ENCODE assay signal across 21 mouse cellular contexts in the genomic region with DNA sequence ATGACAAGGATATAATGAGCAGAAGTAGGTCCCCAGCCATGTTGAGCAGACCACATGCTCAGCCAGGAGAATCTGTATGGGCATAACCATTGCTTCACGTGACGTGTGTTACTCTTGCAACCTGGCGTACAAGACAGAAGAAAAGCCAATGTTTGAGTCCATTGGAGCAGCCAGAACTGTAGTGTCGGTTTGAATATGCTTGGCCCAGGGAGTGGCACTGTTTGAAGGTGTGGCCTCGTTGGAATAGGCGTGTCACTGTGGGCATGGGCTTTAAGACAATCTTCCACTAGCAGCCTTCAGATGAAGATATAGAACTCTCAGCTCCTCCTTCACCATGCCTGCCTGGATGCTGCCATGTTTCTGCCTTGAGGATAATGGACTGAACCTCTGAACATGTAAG. TPM values are rescaled to one million over a fixed set of nuclear protein-coding genes. Genes with fewer than 3 reads are reported as not detected.
DNase-seq lines count a peak whose midpoint lies in the region; ATAC-seq and TF ChIP-seq lines count a peak whose summit lies in the region.
"Had no signal": no experiment of that assay in that cellular context is flagged by ENCODE, and none has a peak within 500 bp of the region (broad histone marks: within the 10 kb centered on the region; RNA-seq: fewer than 3 reads in every experiment).

No protein-coding gene starts in this region.

- peak; percentile 18 for DNase-seq in forebrain, embryonic 11.5 days (ENCODE audit: low spot score)
- DNase-seq in intestine, embryonic 14.5 days (ENCODE audit: low spot score) = peak; percentile 45
- DNase-seq in liver, embryonic 14.5 days (ENCODE audit: low read depth in 3 of 3, low spot score in 3 of 3) = peak in 1 of 3 experiments; percentile 55
- DNase-seq in right cerebral cortex, postnatal 36 days (ENCODE audit: low spot score in 2 of 2) = no peak
- no peak for DNase-seq in lung, postnatal 14 days
- DNase-seq: adrenal gland, adult 8-10 months; adrenal gland, postnatal 25 days; cerebellum, adult 11-12 months; cerebellum, adult 9-10 months; cerebellum, postnatal 14 days; gastrocnemius, postnatal 10 days; gastrocnemius, postnatal 36 days had no signal

- TF ChIP-seq EP300 in liver, embryonic 14.5 days (IDR thresholded peaks at IDR 0.05; ENCODE audit: low read depth) = peak; percentile 24; the same call in 1 of the 2 replicates

- no peaks in the 10 kb centered on the region for H3K36me3 ChIP-seq in forebrain, embryonic 11.5 days (ENCODE audit: control insufficient read depth, insufficient read depth, low read length)
- no peaks in the 10 kb centered on the region for H3K36me3 ChIP-seq in forebrain, embryonic 15.5 days
- no peaks in the 10 kb centered on the region for H3K36me3 ChIP-seq in intestine, embryonic 14.5 days (ENCODE audit: control insufficient read depth, insufficient read depth, low read length)
- no peaks in the 10 kb centered on the region for H3K36me3 ChIP-seq in intestine, postnatal 0 days (ENCODE audit: control insufficient read depth, insufficient read depth)
- no peaks in the 10 kb centered on the region for H3K36me3 ChIP-seq in liver, embryonic 14.5 days (replicated peaks; ENCODE audit: control insufficient read depth, insufficient read depth, low read depth)
- H3K36me3 ChIP-seq: forebrain, embryonic 12.5 days; hindbrain, embryonic 12.5 days; hindbrain, embryonic 15.5 days had no signal

- no peak overlapping the region for H3K4me2 ChIP-seq in forebrain, embryonic 11.5 days (ENCODE audit: low read depth, low read length, severe bottlenecking)
- no peak overlapping the region for H3K4me2 ChIP-seq in forebrain, embryonic 15.5 days (replicated peaks)
- no peak overlapping the region for H3K4me2 ChIP-seq in intestine, embryonic 14.5 days (ENCODE audit: low read length)
- H3K4me2 ChIP-seq in intestine, postnatal 0 days (replicated peaks; ENCODE audit: low read depth) = no peak overlapping the region
- H3K4me2 ChIP-seq in liver, embryonic 14.5 days (ENCODE audit: low read depth) = no peak overlapping the region
- H3K4me2 ChIP-seq: forebrain, embryonic 12.5 days; heart, embryonic 11.5 days; hindbrain, embryonic 12.5 days; hindbrain, embryonic 15.5 days had no signal

- TF ChIP-seq CTCF in intestine, postnatal 0 days (IDR thresholded peaks at IDR 0.05; ENCODE audit: low read depth) = no peak
- no peak for TF ChIP-seq CTCF in liver, embryonic 14.5 days (IDR thresholded peaks at IDR 0.05; ENCODE audit: low read depth)

- H3K4me3 ChIP-seq in forebrain, embryonic 11.5 days (ENCODE audit: low read depth, low read length) = no peak overlapping the region
- no peak overlapping the region for H3K4me3 ChIP-seq in forebrain, embryonic 15.5 days
- no peak overlapping the region for H3K4me3 ChIP-seq in intestine, embryonic 14.5 days (ENCODE audit: low read depth, low read length)
- no peak overlapping the region for H3K4me3 ChIP-seq in intestine, postnatal 0 days (ENCODE audit: low read depth, low read length)
- no peak overlapping the region for H3K4me3 ChIP-seq in liver, embryonic 14.5 days (ENCODE audit: insufficient read depth in 1 of 2, low read depth in 2 of 2, low read length in 2 of 2)
- H3K4me3 ChIP-seq: forebrain, embryonic 12.5 days; hindbrain, embryonic 12.5 days; hindbrain, embryonic 15.5 days had no signal

- H3K27me3 ChIP-seq in forebrain, embryonic 11.5 days (ENCODE audit: control insufficient read depth, insufficient read depth, low read length) = no peaks in the 10 kb centered on the region; the same call in 1 of the 2 replicates
- no peaks in the 10 kb centered on the region for H3K27me3 ChIP-seq in forebrain, embryonic 15.5 days
- no peaks in the 10 kb centered on the region for H3K27me3 ChIP-seq in intestine, embryonic 14.5 days (replicated peaks; ENCODE audit: control insufficient read depth, insufficient read depth, low read length)
- no peaks in the 10 kb centered on the region for H3K27me3 ChIP-seq in intestine, postnatal 0 days (replicated peaks; ENCODE audit: control insufficient read depth, insufficient read depth, low read length)
- no peaks in the 10 kb centered on the region; the same call in 1 of the 2 replicates for H3K27me3 ChIP-seq in liver, embryonic 14.5 days (ENCODE audit: control insufficient read depth, insufficient read depth, low read length)
- H3K27me3 ChIP-seq: hindbrain, embryonic 12.5 days; hindbrain, embryonic 15.5 days had no signal

- 90% methylated on average over 6 of the region's 6 CpGs for WGBS in forebrain, embryonic 11.5 days
- WGBS in forebrain, embryonic 15.5 days = 90% methylated on average over 6 of the region's 6 CpGs
- WGBS in intestine, embryonic 14.5 days = 85% methylated on average over 6 of the region's 6 CpGs
- 83% methylated on average over 6 of the region's 6 CpGs for WGBS in intestine, postnatal 0 days
- WGBS in liver, embryonic 14.5 days (ENCODE audit: insufficient replicate concordance) = 54% methylated on average over 6 of the region's 6 CpGs

- no peaks in the 10 kb centered on the region for H3K9me3 ChIP-seq in forebrain, embryonic 11.5 days (ENCODE audit: control insufficient read depth, low read length)
- no peaks in the 10 kb centered on the region for H3K9me3 ChIP-seq in forebrain, embryonic 15.5 days
- H3K9me3 ChIP-seq in intestine, embryonic 14.5 days (ENCODE audit: control insufficient read depth, low read length) = no peaks in the 10 kb centered on the region
- no peaks in the 10 kb centered on the region for H3K9me3 ChIP-seq in intestine, postnatal 0 days (ENCODE audit: control insufficient read depth)
- no peaks in the 10 kb centered on the region for H3K9me3 ChIP-seq in liver, embryonic 14.5 days (ENCODE audit: control insufficient read depth, low read length)
- H3K9me3 ChIP-seq: forebrain, embryonic 12.5 days; hindbrain, embryonic 12.5 days; hindbrain, embryonic 15.5 days had no signal

- peaks cover 3% of the 10 kb centered on the region for H3K4me1 ChIP-seq in forebrain, embryonic 11.5 days (replicated peaks; ENCODE audit: control insufficient read depth, insufficient read depth, low read length)
- peaks cover 10% of the 10 kb centered on the region for H3K4me1 ChIP-seq in forebrain, embryonic 15.5 days
- H3K4me1 ChIP-seq in intestine, embryonic 14.5 days (replicated peaks; ENCODE audit: control insufficient read depth, insufficient read depth, low read length) = peaks cover 8% of the 10 kb centered on the region
- H3K4me1 ChIP-seq in intestine, postnatal 0 days (replicated peaks; ENCODE audit: control insufficient read depth, insufficient read depth, low read length) = no peaks in the 10 kb centered on the region; the same call in 1 of the 2 replicates
- H3K4me1 ChIP-seq in liver, embryonic 14.5 days (replicated peaks; ENCODE audit: control insufficient read depth in 2 of 2, insufficient read depth in 2 of 2, low read length in 1 of 2) = peaks cover 12 to 22% of the 10 kb centered on the region in 2 experiments

- no peak for ATAC-seq in forebrain, embryonic 11.5 days (replicated peaks; ENCODE audit: low FRiP score)
- ATAC-seq in forebrain, embryonic 15.5 days (replicated peaks) = no peak
- no peak for ATAC-seq in intestine, embryonic 14.5 days (replicated peaks; ENCODE audit: low FRiP score, low TSS enrichment, low read depth)
- ATAC-seq in intestine, postnatal 0 days = no peak
- ATAC-seq in erythroid progenitor cell, adult 5-6 weeks (replicated peaks; ENCODE audit: low FRiP score, poor library complexity, severe bottlenecking) = 0 out of 2 replicates have a peak, but pooled peaks have one; percentile 37
- ATAC-seq in liver, embryonic 14.5 days (ENCODE audit: insufficient read depth) = no peak
- ATAC-seq: activated CD4-positive, CD25-positive, alpha-beta regulatory T cell, adult 4 months; forebrain, embryonic 16.5 days had no signal

- no peak overlapping the region for H3K9ac ChIP-seq in forebrain, embryonic 11.5 days (ENCODE audit: low read length)
- no peak overlapping the region for H3K9ac ChIP-seq in forebrain, embryonic 15.5 days (replicated peaks)
- H3K9ac ChIP-seq in intestine, embryonic 14.5 days (ENCODE audit: low read length) = no peak overlapping the region
- no peak overlapping the region for H3K9ac ChIP-seq in intestine, postnatal 0 days (ENCODE audit: low read depth, low read length)
- no peak overlapping the region for H3K9ac ChIP-seq in liver, embryonic 14.5 days (replicated peaks)
- H3K9ac ChIP-seq: forebrain, embryonic 12.5 days; hindbrain, embryonic 12.5 days; hindbrain, embryonic 15.5 days had no signal

- no peak overlapping the region for H3K27ac ChIP-seq in forebrain, embryonic 11.5 days (ENCODE audit: low read depth, low read length)
- H3K27ac ChIP-seq in forebrain, embryonic 15.5 days (replicated peaks) = no peak overlapping the region
- no peak overlapping the region for H3K27ac ChIP-seq in intestine, embryonic 14.5 days (ENCODE audit: low read depth)
- no peak overlapping the region for H3K27ac ChIP-seq in intestine, postnatal 0 days (ENCODE audit: low read depth, low read length)
- H3K27ac ChIP-seq in liver, embryonic 14.5 days = no peak overlapping the region
- H3K27ac ChIP-seq: forebrain, embryonic 12.5 days; hindbrain, embryonic 12.5 days; hindbrain, embryonic 15.5 days had no signal

RNA-seq across cellular contexts. Expression of a gene that starts 4.0 kb away (rescaled TPM):
- 3.6 and 4.9 TPM in 2 replicates for polyA plus RNA-seq in forebrain, embryonic 11.5 days (2014; fragmentation: Nextera tagmentation; extraction: Ambion mirVana)
- polyA plus RNA-seq in forebrain, embryonic 15.5 days (2015; fragmentation: Nextera tagmentation; extraction: Ambion mirVana) = 4.0 and 5.2 TPM in 2 replicates
- polyA plus RNA-seq in intestine, embryonic 14.5 days (2014; fragmentation: Nextera tagmentation; extraction: Ambion mirVana) = 5.3 and 5.8 TPM in 2 replicates
- polyA plus RNA-seq in intestine, postnatal 0 days (2015; fragmentation: Nextera tagmentation; extraction: Ambion mirVana) = 2.1 and 2.2 TPM in 2 replicates
- total RNA-seq in erythroid progenitor cell, adult 5-6 weeks (2015; ENCODE audit: low replicate concordance) = 43.2 and 55.8 TPM in 2 replicates
- 30.9 and 54.2 TPM in 2 replicates for total RNA-seq in erythroid progenitor cell, adult 5-6 weeks (2017; ENCODE audit: low replicate concordance)
- 6.6 and 8.2 TPM in 2 replicates for polyA plus RNA-seq in liver, embryonic 14.5 days (2012; rRNA removed)
- polyA plus RNA-seq in liver, embryonic 14.5 days (2014; fragmentation: Nextera tagmentation; extraction: Ambion mirVana) = 3.2 and 3.3 TPM in 2 replicates

Comparison
In these comparisons a context has a peak if more than half of its experiments do, and no peak if none do; other contexts are left out.
1. DNase-seq: peak in forebrain, embryonic 11.5 days (single experiment) and intestine, embryonic 14.5 days (single experiment); none in right cerebral cortex, postnatal 36 days (0 of 2) and lung, postnatal 14 days (single experiment).